Mouse (Mus musculus): ENCODE results near the gene Esyt1. TPM values are rescaled to one million over a fixed set of nuclear protein-coding genes. Genes with fewer than 3 reads are reported as not detected.
"Not testable (repeated sequence)": the region's sequence is repeated elsewhere in the genome, so short reads cannot be mapped to it uniquely, and the experiment has no call there.

Esyt1 gene
- polyA plus RNA-seq, 1 experiment from 2014 or later: 28.9 TPM

GRCm38 (mm10) chr10:128511189-128511588, 14.5 kb downstream of the Esyt1 start:
- H3K4me3 ChIP-seq: no peak overlapping the region
- WGBS: 91% methylated on average over 9 of the region's 9 CpGs
- ATAC-seq (ENCODE audit: low FRiP score): no peak

GRCm38 (mm10) chr10:128510301-128510700, 15.4 kb downstream of the Esyt1 start:
- no peak overlapping the region for H3K4me3 ChIP-seq
- WGBS: 85% methylated on average over 11 of the region's 11 CpGs

More at GRCm38 (mm10) chr10:128511189-128511588, 14.5 kb downstream of the Esyt1 start:
- Histone ChIP-seq H3K36me3 (peaks cover 20% of the 10 kb centered on the region), H3K27me3 (peaks cover 14% of the 10 kb centered on the region), H3K27ac (no peak overlapping the region), H3K4me2 (replicated peaks) (no peak overlapping the region), H3K9ac (no peak overlapping the region), H3K4me1 (no peaks in the 10 kb centered on the region), H3K9me3 (replicated peaks) (no peaks in the 10 kb centered on the region)

GRCm38 (mm10) chr10:128509831-128510230, 15.8 kb downstream of the Esyt1 start:
- H3K36me3 ChIP-seq: peaks cover 11% of the 10 kb centered on the region; the same call in 1 of the 2 replicates
- no peak overlapping the region for H3K4me3 ChIP-seq
- no peak overlapping the region for H3K4me2 ChIP-seq (replicated peaks)
- ATAC-seq (ENCODE audit: low FRiP score): no peak
- H3K9me3 ChIP-seq (replicated peaks): no peaks in the 10 kb centered on the region
- no peak overlapping the region for H3K9ac ChIP-seq
- WGBS: 90% methylated on average over 4 of the region's 4 CpGs
- no peak overlapping the region for H3K27ac ChIP-seq
- H3K27me3 ChIP-seq: peaks cover under 1% of the 10 kb centered on the region; the same call in 1 of the 2 replicates
- H3K4me1 ChIP-seq: no peaks in the 10 kb centered on the region

More at GRCm38 (mm10) chr10:128510301-128510700, 15.4 kb downstream of the Esyt1 start:
- no peak for ATAC-seq (ENCODE audit: low FRiP score)
- H3K27me3 ChIP-seq: peaks cover 5% of the 10 kb centered on the region
- no peak overlapping the region for H3K4me2 ChIP-seq (replicated peaks)
- no peak overlapping the region for H3K27ac ChIP-seq
- H3K9ac ChIP-seq: no peak overlapping the region
- H3K9me3 ChIP-seq (replicated peaks): no peaks in the 10 kb centered on the region
- H3K36me3 ChIP-seq: peaks cover 15% of the 10 kb centered on the region
- no peaks in the 10 kb centered on the region for H3K4me1 ChIP-seq

GRCm38 (mm10) chr10:128509203-128509602, 16.5 kb downstream of the Esyt1 start:
- no peak overlapping the region for H3K4me3 ChIP-seq
- no peak for ATAC-seq (ENCODE audit: low FRiP score)
- no peaks in the 10 kb centered on the region for H3K9me3 ChIP-seq (replicated peaks)
- 89% methylated on average over 9 of the region's 9 CpGs for WGBS
- H3K27me3 ChIP-seq: no peaks in the 10 kb centered on the region
- H3K36me3 ChIP-seq: peaks cover 11% of the 10 kb centered on the region; the same call in 1 of the 2 replicates
- H3K9ac ChIP-seq: no peak overlapping the region
- no peak overlapping the region for H3K4me2 ChIP-seq (replicated peaks)
- H3K27ac ChIP-seq: no peak overlapping the region
- H3K4me1 ChIP-seq: no peaks in the 10 kb centered on the region

- WGBS: 83% methylated on average over 9 of the region's 9 CpGs
- Histone ChIP-seq H3K9me3 (replicated peaks) (no peaks in the 10 kb centered on the region), H3K4me1 (no peaks in the 10 kb centered on the region), H3K27ac (no peak overlapping the region), H3K36me3 (peaks cover 11% of the 10 kb centered on the region; the same call in 1 of the 2 replicates), H3K4me3 (no peak overlapping the region), H3K4me2 (replicated peaks) (no peak overlapping the region), H3K9ac (no peak overlapping the region), H3K27me3 (no peaks in the 10 kb centered on the region)
- ATAC-seq (ENCODE audit: low FRiP score): no peak
These were observed 17.4 kb downstream of the Esyt1 start for GRCm38 (mm10) chr10:128508260-128508659.

- 93% methylated on average over 14 of the region's 14 CpGs for WGBS
These were observed 19.7 kb downstream of the Esyt1 start for GRCm38 (mm10) chr10:128505974-128506373.

GRCm38 (mm10) chr10:128505371-128505667, 20.4 kb downstream of the Esyt1 start:
- WGBS: 92% methylated on average over 5 of the region's 5 CpGs
- not testable (repeated sequence) for H3K4me3 ChIP-seq; H3K9ac ChIP-seq; ATAC-seq (ENCODE audit: low FRiP score); H3K4me1 ChIP-seq; H3K4me2 ChIP-seq (replicated peaks); H3K27me3 ChIP-seq; H3K9me3 ChIP-seq (replicated peaks); H3K36me3 ChIP-seq; H3K27ac ChIP-seq

More at GRCm38 (mm10) chr10:128505974-128506373, 19.7 kb downstream of the Esyt1 start:
- Histone ChIP-seq H3K9me3 (replicated peaks) (no peaks in the 10 kb centered on the region), H3K36me3 (peaks cover 11% of the 10 kb centered on the region; the same call in 1 of the 2 replicates), H3K9ac (no peak overlapping the region), H3K27me3 (no peaks in the 10 kb centered on the region), H3K27ac (no peak overlapping the region), H3K4me2 (replicated peaks) (no peak overlapping the region), H3K4me1 (no peaks in the 10 kb centered on the region), H3K4me3 (no peak overlapping the region)
- ATAC-seq (ENCODE audit: low FRiP score): no peak

- ATAC-seq (ENCODE audit: low FRiP score): no peak
- Histone ChIP-seq H3K4me1 (no peaks in the 10 kb centered on the region), H3K4me3 (no peak overlapping the region), H3K9me3 (replicated peaks) (no peaks in the 10 kb centered on the region), H3K36me3 (0 out of 2 replicates have a peak, but pooled peaks cover 3% of the 10 kb centered on the region), H3K4me2 (replicated peaks) (no peak overlapping the region), H3K27ac (no peak overlapping the region), H3K27me3 (no peaks in the 10 kb centered on the region), H3K9ac (no peak overlapping the region; the same call in 1 of the 2 replicates)
- 83% methylated on average over 9 of the region's 9 CpGs for WGBS
These were observed 20.9 kb downstream of the Esyt1 start for GRCm38 (mm10) chr10:128504641-128505370.

GRCm38 (mm10) chr10:128504012-128504411, 21.7 kb downstream of the Esyt1 start:
- 90% methylated on average over 3 of the region's 3 CpGs for WGBS
- H3K4me2 ChIP-seq (replicated peaks): no peak overlapping the region
- H3K4me1 ChIP-seq: peaks cover 3% of the 10 kb centered on the region; the same call in 1 of the 2 replicates
- H3K9ac ChIP-seq: no peak overlapping the region
- H3K27me3 ChIP-seq: no peaks in the 10 kb centered on the region
- H3K36me3 ChIP-seq: no peaks in the 10 kb centered on the region
- no peaks in the 10 kb centered on the region for H3K9me3 ChIP-seq (replicated peaks)
- ATAC-seq (ENCODE audit: low FRiP score): no peak
- no peak overlapping the region for H3K27ac ChIP-seq
- H3K4me3 ChIP-seq: no peak overlapping the region

GRCm38 (mm10) chr10:128503532-128503931, 22.1 kb downstream of the Esyt1 start:
- no peak overlapping the region for H3K4me3 ChIP-seq
- no peak overlapping the region for H3K27ac ChIP-seq
- H3K4me2 ChIP-seq (replicated peaks): no peak overlapping the region
- 79% methylated on average over 8 of the region's 8 CpGs for WGBS
- H3K4me1 ChIP-seq: peaks cover 3% of the 10 kb centered on the region; the same call in 1 of the 2 replicates
- no peaks in the 10 kb centered on the region for H3K27me3 ChIP-seq
- no peak overlapping the region for H3K9ac ChIP-seq
- H3K36me3 ChIP-seq: no peaks in the 10 kb centered on the region
- no peaks in the 10 kb centered on the region for H3K9me3 ChIP-seq (replicated peaks)
- no peak for ATAC-seq (ENCODE audit: low FRiP score)

- Histone ChIP-seq H3K9ac (no peak overlapping the region), H3K4me2 (replicated peaks) (no peak overlapping the region), H3K27ac (no peak overlapping the region), H3K9me3 (replicated peaks) (no peaks in the 10 kb centered on the region), H3K4me3 (no peak overlapping the region), H3K4me1 (peaks cover 8% of the 10 kb centered on the region; the same call in 1 of the 2 replicates), H3K36me3 (no peaks in the 10 kb centered on the region), H3K27me3 (no peaks in the 10 kb centered on the region)
- WGBS: 78% methylated on average over 5 of the region's 5 CpGs
- ATAC-seq (ENCODE audit: low FRiP score): no peak
These were observed 23.3 kb downstream of the Esyt1 start for GRCm38 (mm10) chr10:128502341-128502740.

GRCm38 (mm10) chr10:128499116-128499671, 26.5 kb downstream of the Esyt1 start:
- peak overlapping the region; percentile 72 for H3K4me2 ChIP-seq (replicated peaks)
- 2% methylated on average over 21 of the region's 21 CpGs for WGBS
- no peaks in the 10 kb centered on the region for H3K9me3 ChIP-seq (replicated peaks)
- peak; percentile 35 for ATAC-seq (ENCODE audit: low FRiP score)
- H3K4me1 ChIP-seq: peaks cover 17% of the 10 kb centered on the region
- H3K27me3 ChIP-seq: no peaks in the 10 kb centered on the region
- peak overlapping the region; percentile 61 for H3K4me3 ChIP-seq
- peak overlapping the region; percentile 84 for H3K27ac ChIP-seq
- no peaks in the 10 kb centered on the region for H3K36me3 ChIP-seq
- peak overlapping the region; percentile 58 for H3K9ac ChIP-seq
